Mouse (Mus musculus) spleen, adult 2 months (tissue): ENCODE measurements around the gene Gm17268. TPM values are rescaled to one million over a fixed set of nuclear protein-coding genes. Genes with fewer than 3 reads are reported as not detected.
A peak's percentile ranks its signal among the peaks of the same experiment; 100 is the strongest.

Experiments used
- DNase-seq, 2 experiments: peaks; one replicate each; pipeline versions ENCODE4 v3.0.0 to v3.0.0-alpha.2; 2012 to 2021; ENCODE audit warnings: low spot score in 2 of 2, low read depth in 1 of 2
- H3K27ac ChIP-seq: fragments of 200-500 bp; 2 replicates; pipeline ENCODE4 v1.5.1; 2012; ENCODE audit warnings: low read length, inconsistent platforms; ENCODE audit not compliant: insufficient read depth
- H3K27me3 ChIP-seq: fragments of 200-500 bp; 2 replicates; pipeline ENCODE4 v1.6.1; 2012; ENCODE audit warnings: mild to moderate bottlenecking, moderate library complexity, low read length, inconsistent platforms; ENCODE audit not compliant: control insufficient read depth, insufficient read depth
- H3K36me3 ChIP-seq: fragments of 200-500 bp; 2 replicates; pipeline ENCODE4 v1.6.1; 2012; ENCODE audit warnings: mild to moderate bottlenecking, low read length, inconsistent platforms; ENCODE audit not compliant: control insufficient read depth, insufficient read depth
- H3K4me1 ChIP-seq: fragments of 200-500 bp; 2 replicates; pipeline ENCODE4 v1.6.1; 2011; ENCODE audit warnings: inconsistent platforms; ENCODE audit not compliant: control insufficient read depth, insufficient read depth, insufficient read length
- H3K4me3 ChIP-seq: fragments of 200-500 bp; 2 replicates; pipeline ENCODE4 v1.5.1; 2011; ENCODE audit warnings: mild to moderate bottlenecking, inconsistent platforms; ENCODE audit not compliant: insufficient read depth, insufficient read length; ENCODE audit errors: extremely low read depth
- CTCF ChIP-seq: fragments of 200-500 bp; IDR thresholded peaks from 2 replicates; pipeline ENCODE4 v1.5.1; 2011; ENCODE audit warnings: mild to moderate bottlenecking, inconsistent platforms; ENCODE audit not compliant: insufficient read depth, insufficient read length, insufficient replicate concordance; ENCODE audit errors: extremely low read depth
- POLR2A ChIP-seq: fragments of 200-500 bp; IDR thresholded peaks from 2 replicates; pipeline ENCODE4 v1.6.1; 2011; ENCODE audit warnings: low read depth, low read length, inconsistent platforms
- WGBS: fragments of 180-500 bp; shearing (Covaris S2); methylation state at CpG from one replicate; pipeline ENCODE4 v1.1.7; 2018; 5-methylcytosine and 5-hydroxymethylcytosine counted together
- polyA plus RNA-seq: library from polyadenylated mRNA; depleted of rRNA; stranded (reverse); fragments of >200 nt; gene quantifications from 2 replicates; pipeline ENCODE4 v1.2.3, GENCODE M21; 2012; rRNA removed

The Gm17268 gene
- polyA plus RNA-seq, 1 experiment: not detected

- Histone ChIP-seq H3K4me1 (no peaks in the 10 kb centered on the region), H3K4me3 (no peak overlapping the region), H3K27me3 (no peaks in the 10 kb centered on the region), H3K36me3 (no peaks in the 10 kb centered on the region), H3K27ac (no peak overlapping the region)
- WGBS: 24% methylated on average over 5 of the region's 5 CpGs
- TF ChIP-seq POLR2A: no peak
- TF ChIP-seq CTCF: peak; percentile 30; the same call in 1 of the 2 replicates
- DNase-seq: peak in 1 of 2 experiments; percentile 46
Observed at GRCm38 (mm10) chr11:81983146-81983545, 55.2 kb downstream of the Gm17268 start.

GRCm38 (mm10) chr11:81982191-81982590 is 56.2 kb downstream of the Gm17268 start:
- TF ChIP-seq CTCF (no peak), POLR2A (no peak)
- Histone ChIP-seq H3K27ac (no peak overlapping the region), H3K36me3 (no peaks in the 10 kb centered on the region), H3K27me3 (no peaks in the 10 kb centered on the region), H3K4me1 (no peaks in the 10 kb centered on the region), H3K4me3 (no peak overlapping the region)
- WGBS: 67% methylated on average over 11 of the region's 11 CpGs
- no peak for DNase-seq

Other genes with a start within 250 kb of the Gm17268 start
- gene 5530401A14Rik, start 177.9 kb downstream of the Gm17268 start, polyA plus RNA-seq: not detected in 2 replicates
- 0.46 and 0.56 TPM in 2 replicates for gene Asic2, start 70.1 kb downstream of the Gm17268 start, polyA plus RNA-seq
- gene Ccl2, start 3.0 kb downstream of the Gm17268 start, polyA plus RNA-seq: 1.4 and 2.3 TPM in 2 replicates
- gene Ccl7, start 7.2 kb upstream of the Gm17268 start, polyA plus RNA-seq: not detected in 2 replicates
- 0.72 and 1.1 TPM in 2 replicates for gene Ccl11, start 19.3 kb upstream of the Gm17268 start, polyA plus RNA-seq
- gene Ccl12, start 63.3 kb upstream of the Gm17268 start, polyA plus RNA-seq: 0.42 TPM in 1 of 2 replicates, not detected in the other
- 0.61 TPM in 1 of 2 replicates, not detected in the other for gene Ccl8, start 76.6 kb upstream of the Gm17268 start, polyA plus RNA-seq